Mouse (Mus musculus): Measurements from ENCODE around the gene Npcd.

The Npcd gene

DNA sequence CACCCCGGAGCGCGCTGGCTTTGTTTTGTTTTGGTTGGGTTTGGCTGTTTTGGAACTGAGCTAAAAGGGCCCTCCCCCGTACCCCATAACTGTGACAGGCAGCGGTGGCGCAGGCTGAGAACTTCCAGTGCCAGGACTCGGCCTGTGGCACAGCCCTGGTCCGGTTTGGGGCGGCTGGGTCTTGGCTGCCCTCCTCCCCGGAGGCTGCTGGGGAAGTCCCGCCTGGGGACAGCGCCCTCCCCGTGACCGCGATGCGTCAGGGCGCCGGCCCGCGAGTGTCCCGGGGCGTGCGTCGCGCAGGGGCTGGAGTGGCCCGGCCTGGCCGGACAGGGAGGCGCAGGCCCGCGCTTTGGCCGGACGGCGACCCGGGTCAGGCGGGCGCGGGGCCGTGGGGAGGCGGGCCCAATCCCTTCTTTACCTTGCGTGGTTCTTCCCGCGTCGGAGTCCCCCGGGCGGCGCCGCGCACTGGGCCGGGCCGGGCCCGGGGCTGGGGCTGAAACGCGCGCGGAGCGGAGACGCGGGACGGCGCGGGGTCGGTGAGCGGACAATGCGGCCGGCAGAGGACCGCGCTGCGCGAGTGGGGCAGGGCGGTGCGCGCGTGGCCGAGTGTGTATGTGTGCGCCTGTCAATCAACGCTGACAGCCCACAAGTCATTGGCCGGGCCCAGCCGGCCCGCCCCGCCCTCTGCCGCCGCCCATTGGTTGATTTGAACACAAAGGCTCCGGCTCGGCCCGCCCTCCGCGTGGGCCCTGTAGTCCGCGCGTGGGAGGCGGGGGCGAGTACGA lies 91.9 kb downstream of the Npcd start, which contains the start of gene Sun2:
TSS of gene Sun2 (minus strand) at position 616 of the 785 bp plus-strand sequence.
- DNase-seq (ENCODE audit: low spot score in 2 of 2): peak; percentile 83 to 85

DNA sequence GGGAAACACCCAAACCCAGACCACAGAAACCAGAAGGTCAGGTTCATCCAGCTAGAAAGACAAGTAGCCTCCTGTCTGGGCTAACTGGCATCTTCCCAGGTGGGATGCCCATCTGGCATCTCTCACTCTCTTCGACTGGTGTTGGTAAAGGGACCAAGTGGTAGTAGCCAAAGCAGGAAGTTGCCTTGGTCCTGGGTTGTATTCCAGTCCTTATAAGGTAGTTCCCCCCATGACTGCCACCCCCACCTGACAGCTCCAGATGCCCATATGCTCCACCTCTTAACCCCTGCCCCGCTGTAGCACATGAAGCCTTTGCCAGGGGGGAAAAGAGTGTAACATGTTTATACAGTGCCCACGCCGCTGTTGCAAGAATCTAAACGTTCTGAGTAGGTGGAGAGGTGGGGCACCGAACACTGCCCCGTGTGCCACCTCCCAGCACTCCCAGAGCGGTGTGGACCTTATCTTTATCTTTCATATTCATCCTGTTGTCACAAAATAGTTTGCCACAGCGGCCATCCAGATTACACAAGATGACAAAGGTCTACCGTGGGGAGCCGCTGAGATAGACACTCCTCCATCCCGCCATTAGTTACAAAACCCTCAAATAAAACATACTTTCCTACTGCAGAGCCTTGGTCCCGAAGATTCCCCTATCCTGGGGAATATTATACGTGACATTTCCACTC lies 92.7 kb downstream of the Npcd start:
- DNase-seq (ENCODE audit: low spot score in 2 of 2): peak; percentile 41 to 56

DNA sequence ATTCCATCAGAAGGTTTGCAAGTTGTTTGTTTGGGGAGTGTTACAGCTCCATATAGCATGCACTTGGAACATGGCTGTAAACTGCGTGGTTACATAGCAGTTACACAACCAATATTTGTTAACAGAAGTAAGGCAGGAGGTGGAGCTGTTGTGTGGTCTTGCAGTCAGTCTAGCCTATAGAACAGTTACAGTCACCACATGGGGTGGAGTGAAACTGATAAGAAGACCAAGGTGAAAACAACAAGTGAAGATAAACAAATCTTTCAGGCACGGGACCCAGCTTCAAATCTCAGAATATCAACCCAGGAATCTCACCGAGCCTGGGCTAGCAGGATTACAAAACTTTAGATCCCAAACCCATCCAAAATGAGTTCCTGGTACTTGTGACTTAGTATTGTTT lies 93.3 kb downstream of the Npcd start:
- DNase-seq (ENCODE audit: low spot score in 2 of 2): no peak

All from urinary bladder, adult 18-20 months (tissue).